Mouse (Mus musculus) urinary bladder, adult 2 months (tissue): ENCODE measurements around the gene P4ha2. TPM values are rescaled to one million over a fixed set of nuclear protein-coding genes. Genes with fewer than 3 reads are reported as not detected.

Experiments
- polyA plus RNA-seq: library from polyadenylated mRNA; depleted of rRNA; stranded (reverse); fragments of >200 nt; gene quantifications from 2 replicates; pipeline ENCODE4 v1.2.3, GENCODE M21; 2012; rRNA removed

P4ha2 gene
- polyA plus RNA-seq, 1 experiment: 26.5 TPM

Other genes with a start within 250 kb of the P4ha2 start
- 16.5 and 17.0 TPM in 2 replicates for gene Gm12216, start 240.8 kb upstream of the P4ha2 start, polyA plus RNA-seq
- gene Slc22a5, start 208.4 kb upstream of the P4ha2 start, polyA plus RNA-seq: 26.2 and 30.0 TPM in 2 replicates
- gene Slc22a21, start 119.8 kb upstream of the P4ha2 start, polyA plus RNA-seq: 18.8 and 20.5 TPM in 2 replicates
- gene Slc22a4, start 72.0 kb upstream of the P4ha2 start, polyA plus RNA-seq: 1.5 and 2.6 TPM in 2 replicates
- 170 and 183 TPM in 2 replicates for gene Pdlim4, start 31.1 kb upstream of the P4ha2 start, polyA plus RNA-seq
- 0.09 TPM in 1 of 2 replicates, not detected in the other for gene Csf2, start 149.6 kb downstream of the P4ha2 start, polyA plus RNA-seq
- not detected in 2 replicates for gene Il3, start 167.2 kb downstream of the P4ha2 start, polyA plus RNA-seq
- 0.96 and 1.1 TPM in 2 replicates for gene Acsl6, start 203.7 kb downstream of the P4ha2 start, polyA plus RNA-seq